Mouse (Mus musculus): ENCODE results near the gene Mapkbp1.

DNA sequence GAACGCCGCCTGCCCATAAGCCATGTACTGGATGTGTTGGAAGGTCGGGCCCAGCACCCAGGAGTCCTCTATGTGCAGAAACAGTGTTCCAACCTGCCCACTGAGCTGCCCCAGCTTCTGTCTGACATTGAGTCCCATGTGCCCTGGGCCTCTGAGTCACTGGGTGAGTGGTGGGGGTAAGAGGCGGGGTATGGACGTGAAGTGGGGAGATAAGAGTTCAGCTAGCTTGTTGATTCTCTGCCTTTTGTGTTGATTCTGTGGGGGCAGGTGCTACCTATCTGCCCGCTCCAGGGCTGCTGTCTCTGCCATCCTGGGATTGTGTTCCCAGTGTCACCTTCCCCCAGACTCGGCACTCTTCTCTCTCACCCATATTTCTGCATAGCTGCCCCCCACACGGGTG lies 57.9 kb downstream of the Mapkbp1 start:
- no peak for TF ChIP-seq CTCF (IDR thresholded peaks at IDR 0.05; ENCODE audit: borderline replicate concordance, control insufficient read depth, extremely low read depth, insufficient read depth, low read length, poor library complexity)
- no peak for TF ChIP-seq POLR2A (IDR thresholded peaks at IDR 0.05; ENCODE audit: control insufficient read depth, extremely low read depth, insufficient read depth, low read length, poor library complexity)

Data from thymus, adult 2 months (tissue).